Mouse (Mus musculus): Measurements from ENCODE around the gene Khdrbs2.
"Not testable (repeated sequence)": the region's sequence is repeated elsewhere in the genome, so short reads cannot be mapped to it uniquely, and the experiment has no call there.

The Khdrbs2 gene

DNA sequence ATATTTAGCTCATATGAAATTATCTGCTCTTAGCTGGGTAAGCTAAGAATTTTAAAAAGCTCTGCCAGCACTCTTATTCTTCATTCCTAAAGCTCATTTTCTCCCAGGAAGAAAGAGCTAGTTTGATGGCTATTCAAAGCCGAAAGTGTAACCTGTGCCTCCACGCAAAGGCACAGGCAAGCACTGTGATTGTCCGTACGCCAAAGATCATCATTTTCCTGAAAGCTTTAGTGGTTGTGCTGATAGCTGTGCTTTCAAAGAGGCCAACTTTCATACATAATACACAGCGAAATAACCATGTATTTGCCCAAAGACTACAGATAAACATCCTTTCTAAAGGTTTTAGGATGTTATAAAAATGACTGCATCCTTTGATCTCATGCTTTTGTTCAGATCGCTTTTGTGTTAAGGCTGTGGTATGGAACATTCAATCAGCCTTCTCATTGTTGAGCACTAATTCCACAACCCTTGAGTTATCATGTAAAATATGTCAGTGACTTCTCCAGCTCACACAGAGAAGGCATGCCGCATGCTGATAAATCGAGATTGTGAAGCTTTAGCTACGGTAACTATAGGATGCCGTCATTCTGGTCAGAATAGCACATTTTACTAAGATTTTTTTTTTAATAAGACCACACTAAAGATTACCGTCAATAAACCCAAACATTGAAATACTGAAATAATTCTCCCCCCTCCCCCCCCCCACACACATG lies 299.1 kb downstream of the Khdrbs2 start:
- no peak for DNase-seq

GRCm38 (mm10) chr1:32487944-32488343 lies 315.4 kb downstream of the Khdrbs2 start:
- no peak for DNase-seq

DNA sequence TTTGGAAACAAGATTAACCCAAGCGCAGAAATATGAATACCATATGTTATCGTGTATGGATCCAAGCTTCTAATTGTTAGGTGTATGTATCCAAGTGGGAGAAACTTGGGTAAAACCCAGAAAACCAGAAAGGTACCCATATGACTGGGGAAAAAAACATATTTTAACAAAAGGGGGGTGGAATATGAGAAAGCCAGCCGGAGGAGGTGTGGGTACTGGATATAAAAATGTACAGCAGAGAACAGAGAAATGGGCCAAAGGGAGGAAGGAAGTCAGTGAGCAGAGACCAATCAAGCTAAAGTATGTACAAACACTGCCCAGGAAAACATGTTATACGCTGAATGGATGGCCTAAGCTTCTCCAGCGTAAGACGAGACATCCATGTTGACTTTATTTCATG lies 330.9 kb downstream of the Khdrbs2 start:
- DNase-seq: peak; percentile 64

- DNase-seq: not testable (repeated sequence)
Measured at GRCm38 (mm10) chr1:32547194-32547593, 374.7 kb downstream of the Khdrbs2 start, which contains the start of gene Gm5415. TSS of gene Gm5415 (minus strand) at chr1:32547294.

DNA sequence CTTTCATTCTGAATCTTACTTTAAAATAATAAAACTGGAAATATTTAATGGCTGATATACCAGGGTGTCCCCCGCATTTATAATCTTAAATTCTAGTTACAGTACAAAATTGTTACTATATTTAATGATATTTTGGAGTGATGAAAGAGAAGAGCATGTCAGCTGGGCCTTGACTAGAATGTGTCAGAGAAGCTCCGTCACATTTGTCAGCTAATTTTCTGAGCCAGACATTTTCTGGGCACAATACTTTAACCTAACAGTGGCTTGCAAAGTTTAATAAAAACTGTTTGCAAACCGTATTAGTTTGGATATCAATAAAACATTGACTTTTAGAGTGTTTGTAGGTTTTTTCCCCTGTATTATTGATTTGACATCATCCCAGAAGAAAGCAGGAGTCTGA lies 380.9 kb downstream of the Khdrbs2 start:
- DNase-seq: no peak

DNA sequence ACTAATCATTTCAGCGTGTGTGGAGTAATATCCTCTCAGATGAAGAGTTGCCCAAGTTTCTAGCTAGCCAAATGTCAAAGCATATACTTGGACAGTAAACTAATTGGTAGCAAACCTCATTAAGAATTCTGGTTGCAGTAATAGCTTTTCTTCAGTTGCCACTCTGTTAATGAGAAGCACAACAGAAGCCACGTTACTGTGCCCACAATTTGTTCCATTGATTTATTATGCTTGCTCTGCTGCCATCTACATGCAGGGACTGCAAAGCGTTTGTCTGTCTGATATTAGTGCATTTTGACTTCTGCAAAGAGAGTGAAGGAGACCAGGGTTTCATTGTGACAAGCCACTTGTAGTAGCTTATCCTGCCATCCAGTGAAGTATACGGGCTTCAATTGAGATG lies 381.4 kb downstream of the Khdrbs2 start:
- DNase-seq: peak; percentile 20

DNA sequence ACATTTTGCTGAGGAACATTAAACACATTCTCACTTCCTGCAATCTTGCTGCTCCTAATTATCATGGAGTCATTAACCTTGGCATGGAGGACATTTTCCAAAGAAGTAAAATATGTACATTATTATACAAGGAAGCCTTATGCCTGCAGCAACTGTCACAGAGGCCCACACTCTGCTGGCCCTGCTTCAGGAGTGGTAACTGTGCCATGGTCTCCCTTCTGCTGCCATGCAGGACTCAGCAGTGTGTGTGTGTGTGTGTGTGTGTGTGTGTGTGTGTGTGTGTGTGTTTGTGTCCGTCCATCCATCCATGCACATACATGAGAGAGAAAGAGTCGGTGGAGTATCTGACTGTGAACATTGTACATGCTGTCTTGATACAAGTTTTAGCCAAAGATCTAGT lies 396.4 kb downstream of the Khdrbs2 start:
- DNase-seq: no peak

- DNase-seq: no peak
Measured at GRCm38 (mm10) chr1:32626060-32626459, 453.5 kb downstream of the Khdrbs2 start.

DNA sequence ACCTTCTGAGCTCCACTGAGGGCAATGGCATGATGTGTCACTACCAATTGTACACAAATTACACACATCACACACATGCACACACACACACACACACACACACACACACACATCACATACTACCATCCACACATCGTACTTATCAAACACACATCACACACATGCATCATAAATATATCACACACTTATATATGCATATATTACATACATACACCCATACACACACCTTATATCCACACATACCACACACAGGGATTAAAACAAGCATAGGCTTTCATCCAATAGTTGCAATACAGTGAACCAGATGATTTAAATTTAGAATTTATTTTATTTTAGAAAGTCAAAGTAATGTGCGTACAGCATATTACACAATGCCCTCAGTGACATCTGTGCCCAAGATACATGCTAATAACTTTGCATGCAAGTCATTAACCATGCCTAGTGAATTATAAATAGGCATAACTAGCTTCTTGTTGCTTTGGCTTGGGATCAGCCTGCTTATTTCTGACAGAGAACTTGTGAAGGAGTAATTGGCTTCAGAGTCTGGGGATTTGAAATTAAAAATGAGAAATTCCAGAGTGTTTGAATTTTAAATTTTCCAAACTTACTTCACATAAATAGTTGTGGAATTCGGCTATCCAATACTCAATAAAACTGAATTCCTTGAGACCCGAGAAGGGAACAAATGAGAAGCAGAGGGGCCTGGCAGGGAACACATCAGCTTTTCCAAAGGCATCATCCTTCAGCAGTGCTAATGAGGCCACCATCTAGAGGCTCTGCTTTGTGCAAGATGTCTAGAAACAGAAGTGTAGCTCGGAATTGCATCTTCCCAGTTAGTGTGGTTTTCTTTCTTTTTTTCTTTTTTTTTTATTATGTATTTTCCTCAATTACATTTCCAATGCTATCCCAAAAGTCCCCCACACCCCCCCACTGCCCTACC lies 460.2 kb downstream of the Khdrbs2 start:
- DNase-seq: peak; percentile 20

DNA sequence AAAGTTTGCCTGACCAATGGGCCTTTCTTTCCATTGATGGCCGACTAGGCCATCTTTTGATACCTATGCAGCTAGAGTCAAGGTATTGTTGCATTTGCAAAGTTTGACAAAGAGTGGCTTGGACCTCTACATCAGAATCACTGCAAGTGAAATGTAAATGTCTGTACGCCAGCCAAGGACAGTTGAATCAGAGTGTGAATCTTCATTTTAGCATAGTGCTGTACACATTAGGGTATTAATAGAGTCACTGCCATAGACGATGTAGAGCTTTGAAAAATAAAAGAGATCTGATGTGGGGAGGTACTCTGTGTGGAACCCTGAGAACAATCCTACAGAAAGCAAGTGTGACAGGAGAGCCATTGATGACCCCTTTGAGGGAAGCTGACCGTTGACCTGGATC lies 460.9 kb downstream of the Khdrbs2 start:
- DNase-seq: no peak

- DNase-seq: peak; percentile 56
Measured at GRCm38 (mm10) chr1:32639118-32639517, 466.6 kb downstream of the Khdrbs2 start.

DNA sequence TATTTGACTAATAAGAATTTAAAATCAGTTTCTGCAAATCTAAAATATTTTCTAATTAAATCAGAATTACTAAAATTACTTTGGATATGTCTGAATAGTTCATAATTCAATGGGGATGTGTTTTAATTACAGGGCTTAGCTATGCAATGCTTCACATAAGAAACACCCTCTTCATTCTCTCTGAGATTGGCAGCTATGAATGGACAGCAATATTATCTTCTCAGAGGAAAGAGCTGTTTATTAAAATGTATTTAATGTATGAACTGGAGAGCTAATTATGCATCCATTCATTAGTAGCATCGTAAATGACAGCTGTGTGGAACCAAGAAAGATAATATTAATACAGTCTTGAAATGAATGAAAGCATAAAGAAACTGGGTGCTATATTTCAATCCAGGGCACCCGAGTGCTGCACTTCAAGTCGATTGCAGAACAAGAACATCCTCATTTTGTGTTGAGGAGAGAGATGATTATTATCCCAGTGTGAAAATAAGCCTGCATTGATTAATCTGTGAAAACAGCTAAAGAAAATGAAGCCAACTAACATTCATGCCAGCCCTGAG lies 477.2 kb downstream of the Khdrbs2 start:
- no peak for DNase-seq

DNA sequence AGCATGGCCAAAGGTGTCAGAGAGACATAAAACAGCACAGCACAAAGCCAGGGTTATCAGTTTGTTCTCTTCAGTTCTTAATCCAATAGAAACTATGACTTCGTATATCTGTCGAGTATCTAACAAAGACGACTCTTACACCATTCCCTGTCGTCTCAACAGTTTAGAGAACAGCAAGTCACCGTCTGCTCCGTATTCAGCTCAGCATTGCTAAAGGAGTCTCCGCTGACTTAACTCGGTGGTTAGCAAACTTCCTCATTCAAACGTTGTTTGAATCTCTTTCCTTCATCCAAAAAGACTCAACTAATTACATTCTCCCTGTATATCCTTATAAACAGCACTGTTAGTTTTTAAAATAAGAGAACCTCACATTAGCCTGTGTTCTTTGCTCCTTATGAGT lies 521.3 kb downstream of the Khdrbs2 start:
- DNase-seq: no peak

DNA sequence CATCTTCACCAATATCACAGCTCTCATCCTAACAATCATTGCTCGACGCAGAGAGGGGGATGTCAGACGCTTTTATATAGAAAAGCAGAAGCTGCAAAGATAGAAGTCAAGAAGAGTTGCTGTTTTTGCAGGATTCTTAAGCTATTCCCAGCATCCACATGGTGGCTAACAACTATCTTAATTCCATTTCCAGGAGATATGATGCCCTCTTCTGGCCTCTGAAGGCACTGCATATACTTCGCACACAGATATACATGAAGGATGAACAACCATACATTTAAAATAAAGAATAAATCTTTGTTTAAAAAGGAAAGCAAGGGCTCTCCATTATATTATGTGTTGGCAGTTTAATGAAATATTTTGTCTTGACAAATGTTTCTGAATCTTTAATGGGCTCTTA lies 527.6 kb downstream of the Khdrbs2 start:
- DNase-seq: no peak

DNA sequence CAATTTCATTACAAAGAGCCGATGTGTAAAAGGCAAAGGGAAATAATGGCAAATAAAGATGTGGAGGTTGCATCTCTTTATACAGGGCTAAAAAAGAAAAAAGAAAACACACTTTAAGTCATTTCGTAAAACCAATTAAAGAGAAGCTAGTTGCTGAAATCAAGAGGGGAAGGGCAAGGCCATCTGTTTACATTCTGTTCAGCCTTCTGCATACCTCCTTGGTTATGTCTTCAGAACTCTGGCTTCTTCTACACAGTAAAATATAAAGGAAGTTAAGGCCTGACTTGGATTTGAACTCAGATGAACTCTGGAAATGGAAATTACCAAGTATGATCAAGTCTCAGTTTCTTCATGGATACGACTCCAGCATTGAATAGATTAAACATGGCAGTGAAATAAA lies 528.8 kb downstream of the Khdrbs2 start:
- DNase-seq: no peak

All from right cerebral cortex, adult 18-20 months (tissue).